39 mouse cellular contexts compared by ENCODE assay signal in the genomic region with DNA sequence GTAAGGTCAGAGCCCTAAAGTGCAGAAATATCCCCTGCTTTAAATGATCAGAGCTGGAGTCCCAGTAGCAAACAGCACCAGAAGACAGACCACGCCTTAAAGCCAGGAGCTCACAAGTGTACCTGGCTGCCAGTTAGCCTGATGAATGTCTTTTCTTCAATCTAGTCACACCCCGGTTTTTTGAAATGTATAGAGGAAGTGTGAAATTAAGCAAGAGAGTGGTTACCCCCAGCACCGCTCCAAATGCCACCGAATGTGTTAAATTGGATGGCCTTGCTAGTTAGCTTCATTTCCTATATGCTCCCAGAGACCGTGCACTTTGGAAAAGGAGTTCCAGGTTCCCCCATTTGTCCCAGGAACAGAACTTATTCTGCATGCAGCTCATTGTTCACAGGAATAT. TPM values are rescaled to one million over a fixed set of nuclear protein-coding genes. Genes with fewer than 3 reads are reported as not detected.
DNase-seq lines count a peak whose midpoint lies in the region; ATAC-seq and TF ChIP-seq lines count a peak whose summit lies in the region.
"Had no signal": no experiment of that assay in that cellular context is flagged by ENCODE, and none has a peak within 500 bp of the region (broad histone marks: within the 10 kb centered on the region; RNA-seq: fewer than 3 reads in every experiment).

No protein-coding gene starts in this region.

- H3K4me3 ChIP-seq in heart, adult 2 months, result no peak overlapping the region
- H3K4me3 ChIP-seq in hindbrain, postnatal 0 days (ENCODE audit: low read length), result no peak overlapping the region
- no peak overlapping the region for H3K4me3 ChIP-seq in hindbrain, embryonic 14.5 days (replicated peaks; ENCODE audit: low read length)
- H3K4me3 ChIP-seq: embryonic facial prominence, embryonic 13.5 days; forebrain, embryonic 10.5 days; forebrain, embryonic 15.5 days; heart, embryonic 10.5 days; heart, embryonic 15.5 days; hindbrain, embryonic 12.5 days; kidney, embryonic 15.5 days; limb, embryonic 12.5 days; lung, embryonic 15.5 days; megakaryocyte, embryonic 14.5 days; midbrain, embryonic 13.5 days had no signal

- peak; percentile 19 for DNase-seq in heart, adult 11 months
- no peak for DNase-seq in heart, adult 2 months
- DNase-seq in hindbrain, postnatal 0 days (ENCODE audit: low spot score), result no peak
- no peak for DNase-seq in cerebellum, postnatal 4 days (ENCODE audit: low spot score in 2 of 2)
- DNase-seq in hindbrain, embryonic 14.5 days (ENCODE audit: low spot score), result no peak
- DNase-seq: adrenal gland, postnatal 36 days; cerebellum, adult 2 months; cerebellum, postnatal 25 days; embryo, embryonic 11 days; gastrocnemius, postnatal 25 days; kidney, adult 18-20 months; kidney, postnatal 25 days had no signal

- no peaks in the 10 kb centered on the region for H3K79me2 ChIP-seq in heart, adult 2 months (replicated peaks; ENCODE audit: control insufficient read depth, insufficient read depth, low read length)

- intact Hi-C loops in heart, adult 2 months (cut with DNase I), result no loop called here

- H3K9ac ChIP-seq in heart, adult 2 months (ENCODE audit: low read depth, low read length), result no peak overlapping the region
- H3K9ac ChIP-seq in hindbrain, postnatal 0 days (replicated peaks; ENCODE audit: low read length), result no peak overlapping the region
- no peak overlapping the region for H3K9ac ChIP-seq in hindbrain, embryonic 14.5 days
- H3K9ac ChIP-seq: embryonic facial prominence, embryonic 13.5 days; forebrain, embryonic 15.5 days; heart, embryonic 15.5 days; hindbrain, embryonic 12.5 days; kidney, embryonic 15.5 days; limb, embryonic 12.5 days; lung, embryonic 15.5 days; midbrain, embryonic 13.5 days had no signal

- no peaks in the 10 kb centered on the region; the same call in 1 of the 2 replicates for H3K4me1 ChIP-seq in heart, adult 2 months (ENCODE audit: control insufficient read depth, insufficient read depth, low read length)
- no peaks in the 10 kb centered on the region for H3K4me1 ChIP-seq in hindbrain, postnatal 0 days (ENCODE audit: insufficient read depth, low read length)
- no peaks in the 10 kb centered on the region for H3K4me1 ChIP-seq in hindbrain, embryonic 14.5 days (replicated peaks; ENCODE audit: control insufficient read depth, insufficient read depth, low read length)
- H3K4me1 ChIP-seq: hindbrain, embryonic 12.5 days; lung, embryonic 15.5 days; megakaryocyte, embryonic 14.5 days had no signal

- H3K9me3 ChIP-seq in hindbrain, postnatal 0 days (ENCODE audit: low read length), result no peaks in the 10 kb centered on the region
- H3K9me3 ChIP-seq in hindbrain, embryonic 14.5 days (ENCODE audit: control insufficient read depth, low read length), result no peaks in the 10 kb centered on the region
- H3K9me3 ChIP-seq: embryonic facial prominence, embryonic 13.5 days; forebrain, embryonic 10.5 days; forebrain, embryonic 15.5 days; heart, embryonic 10.5 days; heart, embryonic 15.5 days; hindbrain, embryonic 12.5 days; kidney, embryonic 15.5 days; limb, embryonic 12.5 days; lung, embryonic 15.5 days; megakaryocyte, embryonic 14.5 days; midbrain, embryonic 13.5 days had no signal

- H3K27ac ChIP-seq in heart, adult 2 months, result no peak overlapping the region
- no peak overlapping the region for H3K27ac ChIP-seq in hindbrain, postnatal 0 days
- no peak overlapping the region for H3K27ac ChIP-seq in hindbrain, embryonic 14.5 days
- H3K27ac ChIP-seq: embryonic facial prominence, embryonic 13.5 days; forebrain, embryonic 10.5 days; forebrain, embryonic 15.5 days; heart, embryonic 10.5 days; heart, embryonic 15.5 days; hindbrain, embryonic 12.5 days; kidney, embryonic 15.5 days; limb, embryonic 12.5 days; lung, embryonic 15.5 days; midbrain, embryonic 13.5 days had no signal

- TF ChIP-seq EP300 in heart, adult 2 months (IDR thresholded peaks at IDR 0.05; ENCODE audit: insufficient read depth, low read depth, low read length), result no peak

- no peak for TF ChIP-seq CTCF in heart, adult 2 months (IDR thresholded peaks at IDR 0.05)
- TF ChIP-seq CTCF in hindbrain, postnatal 0 days (IDR thresholded peaks at IDR 0.05; ENCODE audit: low read depth), result no peak

- H3K27me3 ChIP-seq in heart, adult 2 months (ENCODE audit: control insufficient read depth, insufficient read depth, low read length), result no peaks in the 10 kb centered on the region
- H3K27me3 ChIP-seq in hindbrain, postnatal 0 days (ENCODE audit: insufficient read depth, low read length), result no peaks in the 10 kb centered on the region
- H3K27me3 ChIP-seq in hindbrain, embryonic 14.5 days (ENCODE audit: control insufficient read depth, insufficient read depth, low read length), result no peaks in the 10 kb centered on the region
- H3K27me3 ChIP-seq: embryonic facial prominence, embryonic 13.5 days; forebrain, embryonic 15.5 days; heart, embryonic 15.5 days; hindbrain, embryonic 12.5 days; lung, embryonic 15.5 days; midbrain, embryonic 13.5 days had no signal

- H3K4me2 ChIP-seq in hindbrain, postnatal 0 days (ENCODE audit: low read depth, low read length), result no peak overlapping the region
- H3K4me2 ChIP-seq in hindbrain, embryonic 14.5 days (replicated peaks), result no peak overlapping the region
- H3K4me2 ChIP-seq: embryonic facial prominence, embryonic 13.5 days; forebrain, embryonic 15.5 days; heart, embryonic 15.5 days; hindbrain, embryonic 12.5 days; kidney, embryonic 15.5 days; limb, embryonic 12.5 days; lung, embryonic 15.5 days; midbrain, embryonic 13.5 days had no signal

- ATAC-seq in hematopoietic stem cell, adult 5-6 weeks (replicated peaks in 1 of 2; ENCODE audit: insufficient read depth in 1 of 2, low FRiP score in 2 of 2, low TSS enrichment in 1 of 2, low read depth in 1 of 2, poor library complexity in 2 of 2, severe bottlenecking in 2 of 2), result peak; percentile 31 to 52; a peak in 3 of 4 replicates
- ATAC-seq in monocyte, adult 5-6 weeks (replicated peaks; ENCODE audit: insufficient number of reproducible peaks, low FRiP score, low TSS enrichment, poor library complexity, severe bottlenecking), result peak; percentile 55
- no peak for ATAC-seq in hindbrain, postnatal 0 days
- ATAC-seq in hindbrain, embryonic 14.5 days (ENCODE audit: low FRiP score), result no peak
- ATAC-seq: forebrain, embryonic 15.5 days; midbrain, embryonic 13.5 days had no signal

- H3K36me3 ChIP-seq in heart, adult 2 months (ENCODE audit: control insufficient read depth, insufficient read depth, low read length), result no peaks in the 10 kb centered on the region
- no peaks in the 10 kb centered on the region for H3K36me3 ChIP-seq in hindbrain, postnatal 0 days (ENCODE audit: insufficient read depth, low read length)
- no peaks in the 10 kb centered on the region for H3K36me3 ChIP-seq in hindbrain, embryonic 14.5 days (replicated peaks; ENCODE audit: control insufficient read depth, insufficient read depth)
- H3K36me3 ChIP-seq: embryonic facial prominence, embryonic 13.5 days; forebrain, embryonic 10.5 days; forebrain, embryonic 15.5 days; heart, embryonic 10.5 days; heart, embryonic 15.5 days; hindbrain, embryonic 12.5 days; kidney, embryonic 15.5 days; limb, embryonic 12.5 days; lung, embryonic 15.5 days; midbrain, embryonic 13.5 days had no signal

- 78% methylated on average over 5 of the region's 5 CpGs for WGBS in heart, adult 2 months
- 85% methylated on average over 5 of the region's 5 CpGs for WGBS in hindbrain, postnatal 0 days
- WGBS in hindbrain, embryonic 14.5 days, result 83% methylated on average over 5 of the region's 5 CpGs

- TF ChIP-seq POLR2A in heart, adult 2 months (IDR thresholded peaks at IDR 0.05; ENCODE audit: insufficient read depth, low read depth, low read length), result no peak

RNA-seq across cellular contexts. Expression of gene Msgn1, which starts 0.9 kb away (rescaled TPM):
- total RNA-seq in heart, adult 2 months (2021), result not detected
- not detected in 2 replicates for polyA plus RNA-seq in heart, adult 2 months (2012; rRNA removed)
- not detected in 2 replicates for total RNA-seq in hematopoietic stem cell, adult 5-6 weeks (2017)
- total RNA-seq in monocyte, adult 5-6 weeks (2017), result 4.5 to 5.4 TPM in 2 of 3 replicates, not detected in the other
- total RNA-seq in hindbrain, postnatal 0 days (2014; rRNA removed), result not detected in 2 replicates
- not detected in 2 replicates for polyA plus RNA-seq in hindbrain, postnatal 0 days (2015; fragmentation: Nextera tagmentation; extraction: Ambion mirVana)
- not detected in 2 replicates for polyA plus RNA-seq in hindbrain, embryonic 14.5 days (2014; fragmentation: Nextera tagmentation; extraction: Ambion mirVana)
- total RNA-seq: adrenal gland, adult 18-20 months; adrenal gland, postnatal 36 days; gastrocnemius, adult 18-20 months; gastrocnemius, postnatal 25 days; heart, postnatal 25 days; layer of hippocampus, adult 18-20 months; layer of hippocampus, postnatal 10 days; left cerebral cortex, adult 18-20 months; left cerebral cortex, postnatal 14 days; liver, adult 2 months had no signal
- polyA plus RNA-seq: brain, embryonic 14.5 days; cerebellum, adult 2 months; embryonic facial prominence, embryonic 13.5 days; forebrain, embryonic 10.5 days; forebrain, embryonic 15.5 days; frontal cortex, adult 2 months; heart, embryonic 10.5 days; heart, embryonic 15.5 days; hindbrain, embryonic 12.5 days; intestine, embryonic 14.5 days; kidney, embryonic 15.5 days; limb, embryonic 12.5 days; liver, adult 2 months; liver, embryonic 16.5 days; lung, embryonic 15.5 days; midbrain, embryonic 13.5 days; stomach, embryonic 16.5 days; urinary bladder, adult 2 months had no signal

RNA-seq across cellular contexts. Expression of gene Gen1, which starts 56.0 kb away (rescaled TPM):
- total RNA-seq in heart, adult 2 months (2021), result 1 to 10 TPM in 1 of 2 experiments, under 1 TPM in 1; 0.78 to 1.1 TPM
- polyA plus RNA-seq in heart, adult 2 months (2012; rRNA removed), result 0.16 and 0.23 TPM in 2 replicates
- total RNA-seq in hematopoietic stem cell, adult 5-6 weeks (2017), result 8.9 and 13.8 TPM in 2 replicates
- total RNA-seq in monocyte, adult 5-6 weeks (2017), result 2.5 to 4.9 TPM (median 3.6 TPM) in 3 replicates
- 1.7 and 3.1 TPM in 2 replicates for total RNA-seq in hindbrain, postnatal 0 days (2014; rRNA removed)
- 1.0 and 2.2 TPM in 2 replicates for polyA plus RNA-seq in hindbrain, postnatal 0 days (2015; fragmentation: Nextera tagmentation; extraction: Ambion mirVana)
- polyA plus RNA-seq in hindbrain, embryonic 14.5 days (2014; fragmentation: Nextera tagmentation; extraction: Ambion mirVana), result 2.0 and 2.7 TPM in 2 replicates

RNA-seq across cellular contexts. Expression of gene Smc6, which starts 56.0 kb away (rescaled TPM):
- total RNA-seq in heart, adult 2 months (2021), result 10 to 100 TPM; 46.0 to 48.3 TPM
- polyA plus RNA-seq in heart, adult 2 months (2012; rRNA removed), result 9.3 and 15.3 TPM in 2 replicates
- 93.0 and 93.7 TPM in 2 replicates for total RNA-seq in hematopoietic stem cell, adult 5-6 weeks (2017)
- 335 to 352 TPM (median 349 TPM) in 3 replicates for total RNA-seq in monocyte, adult 5-6 weeks (2017)
- 14.1 and 22.1 TPM in 2 replicates for total RNA-seq in hindbrain, postnatal 0 days (2014; rRNA removed)
- 115 and 129 TPM in 2 replicates for polyA plus RNA-seq in hindbrain, postnatal 0 days (2015; fragmentation: Nextera tagmentation; extraction: Ambion mirVana)
- polyA plus RNA-seq in hindbrain, embryonic 14.5 days (2014; fragmentation: Nextera tagmentation; extraction: Ambion mirVana), result 88.4 and 92.7 TPM in 2 replicates

RNA-seq across cellular contexts. Expression of gene Kcns3, which starts 58.8 kb away (rescaled TPM):
- total RNA-seq in heart, adult 2 months (2021), result under 1 TPM; 0.36 to 0.86 TPM
- 0.44 and 0.64 TPM in 2 replicates for polyA plus RNA-seq in heart, adult 2 months (2012; rRNA removed)
- not detected in 2 replicates for total RNA-seq in hematopoietic stem cell, adult 5-6 weeks (2017)
- 0.29 TPM in 1 of 3 replicates, not detected in the others for total RNA-seq in monocyte, adult 5-6 weeks (2017)
- 0.37 and 1.1 TPM in 2 replicates for total RNA-seq in hindbrain, postnatal 0 days (2014; rRNA removed)
- 1.1 TPM in 2 replicates for polyA plus RNA-seq in hindbrain, postnatal 0 days (2015; fragmentation: Nextera tagmentation; extraction: Ambion mirVana)
- polyA plus RNA-seq in hindbrain, embryonic 14.5 days (2014; fragmentation: Nextera tagmentation; extraction: Ambion mirVana), result 1.2 and 1.3 TPM in 2 replicates

Comparison
In these comparisons a context has a peak if more than half of its experiments do, and no peak if none do; other contexts are left out.
1. ATAC-seq: peak in hematopoietic stem cell, adult 5-6 weeks (2 of 2) and monocyte, adult 5-6 weeks (single experiment); none in hindbrain, postnatal 0 days (single experiment) and hindbrain, embryonic 14.5 days (single experiment).